Mouse (Mus musculus) heart, postnatal 0 days (tissue): ENCODE results near the gene Csnk2b.

Experiments
- CTCF ChIP-seq: IDR thresholded peaks from 2 replicates; pipeline ENCODE4 v1.5.1; 2016; ENCODE audit warnings: antibody characterized with exemption, control low read depth, low read depth
- EP300 ChIP-seq: IDR thresholded peaks from 2 replicates; pipeline ENCODE4 v1.6.1; 2016; ENCODE audit warnings: antibody characterized with exemption, low read depth

- no peak for TF ChIP-seq CTCF
- TF ChIP-seq EP300, result no peak
Observed at GRCm38 (mm10) chr17:35077285-35077684, 44.6 kb downstream of the Csnk2b start.
